Mouse (Mus musculus) left cerebral cortex, postnatal 14 days (tissue): Measurements from ENCODE around the gene Dbn1. TPM values are rescaled to one million over a fixed set of nuclear protein-coding genes. Genes with fewer than 3 reads are reported as not detected.

ENCODE experiments used
- DNase-seq, 2 experiments: peaks; one replicate each; pipeline ENCODE4 v3.0.0; 2021 to 2022; ENCODE audit warnings: low spot score in 2 of 2, mixed read lengths in 1 of 2
- intact Hi-C: fragments of 180-260 bp; cut with DNase I; formaldehyde crosslinking; loops from one replicate; pipeline ENCODE4 v1.15.1; 2025
- total RNA-seq, 2 experiments: library from RNA; stranded (reverse); gene quantifications; 2 replicates each; pipeline ENCODE4 v1.2.3; 2021

Dbn1 gene
- total RNA-seq, 2 experiments from 2014 or later, result 326 to 327 TPM

- DNase-seq, result no peak
- intact Hi-C loops, result loop anchor here (2.0 kb wide), 2 partner anchors 26 to 38 kb away; no protein-coding TSS in a partner anchor
These were observed 24.6 kb upstream of the Dbn1 start for GRCm38 (mm10) chr13:55512379-55513031.

DNA sequence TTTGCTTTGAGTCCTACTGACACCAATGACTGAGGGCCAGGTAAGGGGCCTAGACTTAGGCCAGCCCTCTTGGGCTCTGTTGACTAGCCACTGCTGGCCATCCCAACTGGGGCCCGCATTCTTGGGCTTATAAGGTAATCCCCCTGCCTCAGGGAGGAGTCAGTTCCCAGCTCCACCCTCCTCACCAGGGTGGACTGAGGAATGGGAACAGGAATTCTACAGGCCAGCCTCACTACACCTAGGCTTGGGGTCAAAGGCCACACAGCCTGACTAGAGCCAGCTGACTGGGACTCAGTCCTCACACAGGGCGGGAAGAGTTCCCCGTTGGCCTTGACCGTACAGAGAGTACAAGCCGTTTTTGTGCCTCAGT, 23.6 kb upstream of the Dbn1 start:
- intact Hi-C loops, result no loop called here
- no peak for DNase-seq

DNA sequence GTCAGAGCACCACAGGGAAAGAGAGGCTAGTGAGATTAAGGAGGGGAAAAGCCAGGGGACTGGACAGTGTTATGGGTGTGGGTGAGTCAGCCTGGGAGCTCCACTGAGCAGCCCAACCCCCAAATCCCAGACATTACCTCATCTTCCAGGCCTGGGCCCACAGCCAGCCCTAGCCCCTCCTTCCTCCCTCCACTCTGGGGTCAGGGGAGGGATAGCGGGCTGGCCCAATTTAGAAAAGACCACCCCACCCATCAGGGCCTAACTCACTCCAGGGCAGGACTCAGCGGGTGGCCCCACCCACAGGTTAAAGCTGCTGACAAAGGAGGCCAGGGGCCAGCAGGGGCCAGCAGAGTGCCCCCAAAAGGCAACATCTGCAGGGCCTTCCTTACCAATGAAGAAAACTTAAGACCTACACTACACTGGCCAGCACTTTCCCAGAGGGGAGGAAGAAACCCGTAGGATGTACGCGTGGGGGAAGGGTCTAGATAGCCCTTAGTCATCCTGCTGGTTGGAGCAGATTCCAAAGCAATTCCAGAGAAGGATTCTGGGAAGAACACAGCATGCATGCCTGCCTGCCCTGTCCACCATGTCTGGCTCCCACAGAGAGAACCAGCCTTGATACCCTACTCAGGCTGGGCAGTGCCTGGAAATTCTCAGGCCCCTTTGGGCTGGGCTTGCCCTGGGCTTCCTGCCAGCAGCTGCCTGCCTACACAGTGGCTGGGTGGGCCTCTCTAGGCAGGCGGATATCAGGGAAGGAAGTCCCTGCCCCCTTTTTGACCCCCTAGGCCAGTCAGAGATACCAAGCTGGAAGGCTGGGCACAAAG, 23.0 kb upstream of the Dbn1 start:
- intact Hi-C loops, result no loop called here

DNA sequence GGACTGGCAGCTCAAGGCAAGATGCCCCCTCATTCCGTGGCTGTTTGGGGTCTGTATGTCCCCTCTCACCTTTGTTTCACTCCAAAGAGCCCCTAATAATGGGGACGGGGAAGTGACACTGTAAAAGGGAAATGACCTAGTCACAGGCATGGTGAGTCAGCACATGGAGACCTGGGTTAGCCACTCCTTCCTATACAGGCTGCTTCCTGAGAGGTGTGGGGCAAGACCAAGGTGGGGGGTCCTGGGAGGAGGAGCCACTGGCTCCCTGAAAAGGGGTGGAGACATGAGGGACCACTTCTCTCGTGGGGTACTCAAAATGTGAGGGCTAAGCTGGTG, 22.4 kb upstream of the Dbn1 start:
- DNase-seq, result no peak
- intact Hi-C loops, result no loop called here

More for the DNA sequence above, 23.0 kb upstream of the Dbn1 start:
- DNase-seq, result no peak

- intact Hi-C loops, result no loop called here
- DNase-seq, result no peak
These were observed 20.6 kb upstream of the Dbn1 start for GRCm38 (mm10) chr13:55508531-55508930.

DNA sequence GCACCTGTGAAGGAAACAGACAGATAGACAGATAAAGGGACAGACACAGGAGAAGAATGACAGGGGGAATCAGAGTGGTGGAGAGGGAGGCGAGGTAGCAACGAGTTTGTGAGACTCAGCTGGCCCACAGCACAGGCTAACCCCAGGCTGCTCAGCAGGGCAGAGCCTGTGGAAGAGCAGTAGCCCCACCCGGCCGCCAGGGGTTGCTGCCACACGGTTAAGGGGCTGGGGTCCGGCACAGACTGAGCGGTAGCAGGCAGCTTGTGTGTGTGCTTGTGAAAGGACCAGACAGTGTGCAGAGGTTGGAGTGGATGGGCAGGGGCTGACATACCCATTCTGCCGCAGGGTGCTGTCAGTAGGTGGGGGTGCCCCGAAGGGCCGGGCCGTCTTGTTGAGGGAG, 20.0 kb upstream of the Dbn1 start:
- DNase-seq, result no peak
- intact Hi-C loops, result no loop called here

- no peak for DNase-seq
- intact Hi-C loops, result no loop called here
These were observed 18.8 kb upstream of the Dbn1 start for GRCm38 (mm10) chr13:55506697-55507096.

DNA sequence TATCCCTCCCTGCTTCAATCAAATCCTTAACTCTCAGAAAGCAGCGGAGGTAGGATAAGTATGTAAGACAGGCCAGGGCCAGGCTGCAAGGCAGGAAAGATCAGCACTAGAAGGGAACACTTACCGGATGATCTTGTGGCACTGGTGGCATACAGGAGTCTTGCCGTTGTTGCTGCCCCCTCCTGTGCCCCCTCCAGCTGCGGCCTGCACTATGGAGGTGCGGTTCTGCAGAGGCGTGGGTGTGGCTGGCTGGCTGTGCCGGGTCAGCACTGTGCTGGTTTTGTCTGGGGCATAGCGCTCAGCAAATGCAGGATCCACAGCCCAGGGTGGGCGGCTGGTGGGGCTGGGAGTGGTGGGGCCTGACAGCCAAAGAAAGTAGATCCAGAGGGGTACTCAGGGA, 17.9 kb upstream of the Dbn1 start:
- intact Hi-C loops, result no loop called here
- no peak for DNase-seq

- intact Hi-C loops, result no loop called here
These were observed 16.5 kb upstream of the Dbn1 start for GRCm38 (mm10) chr13:55504390-55504789.

GRCm38 (mm10) chr13:55502405-55502804, 14.5 kb upstream of the Dbn1 start:
- no peak for DNase-seq
- intact Hi-C loops, result no loop called here

More at GRCm38 (mm10) chr13:55504390-55504789, 16.5 kb upstream of the Dbn1 start:
- DNase-seq, result no peak

GRCm38 (mm10) chr13:55500575-55500974, 12.7 kb upstream of the Dbn1 start:
- DNase-seq, result no peak
- intact Hi-C loops, result no loop called here

DNA sequence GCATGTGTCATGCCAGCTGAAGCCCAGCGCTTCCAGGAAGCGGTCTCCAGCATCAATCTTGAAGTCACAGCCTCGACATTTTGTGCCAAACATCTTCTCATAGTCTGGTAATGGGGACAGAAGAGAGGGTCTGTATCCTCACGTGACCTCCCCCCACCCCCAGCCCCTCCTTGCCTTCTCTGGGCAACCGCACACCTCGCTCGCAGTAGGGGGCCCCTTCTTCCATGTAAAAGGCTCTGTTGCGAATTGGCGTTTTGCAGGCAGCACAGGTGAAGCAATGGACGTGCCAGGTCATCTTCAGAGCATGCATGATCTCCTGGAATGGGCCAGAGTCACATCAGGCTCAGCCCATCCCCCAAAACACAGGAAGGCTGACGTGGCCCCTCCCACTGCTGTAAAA, 11.0 kb upstream of the Dbn1 start:
- intact Hi-C loops, result no loop called here
- DNase-seq, result no peak

DNA sequence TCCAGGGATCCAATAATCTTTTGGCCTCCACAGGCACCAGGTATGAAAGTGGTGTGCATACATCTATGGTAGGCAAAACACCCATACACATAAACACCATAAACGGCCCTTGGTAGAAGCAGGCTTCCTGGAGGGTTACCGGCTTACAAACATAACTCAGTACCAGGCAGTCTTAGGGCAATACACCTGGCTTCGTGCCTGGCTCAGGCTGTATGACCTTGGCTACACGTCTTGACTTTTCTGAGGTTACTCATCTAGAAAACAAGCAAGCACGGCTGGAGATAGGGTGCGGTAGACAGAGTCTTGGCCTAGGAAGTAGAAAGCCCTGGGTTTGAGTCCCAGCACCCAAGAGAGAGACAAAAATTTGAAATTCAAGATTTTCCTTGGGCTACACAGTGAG, 8.8 kb upstream of the Dbn1 start:
- intact Hi-C loops, result no loop called here
- DNase-seq, result no peak

GRCm38 (mm10) chr13:55495702-55496101, 7.8 kb upstream of the Dbn1 start:
- no peak for DNase-seq
- intact Hi-C loops, result no loop called here

- DNase-seq, result no peak
- intact Hi-C loops, result no loop called here
These were observed 7.1 kb upstream of the Dbn1 start for GRCm38 (mm10) chr13:55494883-55495621.

- intact Hi-C loops, result no loop called here
These were observed 6.3 kb upstream of the Dbn1 start for GRCm38 (mm10) chr13:55494257-55494656.

DNA sequence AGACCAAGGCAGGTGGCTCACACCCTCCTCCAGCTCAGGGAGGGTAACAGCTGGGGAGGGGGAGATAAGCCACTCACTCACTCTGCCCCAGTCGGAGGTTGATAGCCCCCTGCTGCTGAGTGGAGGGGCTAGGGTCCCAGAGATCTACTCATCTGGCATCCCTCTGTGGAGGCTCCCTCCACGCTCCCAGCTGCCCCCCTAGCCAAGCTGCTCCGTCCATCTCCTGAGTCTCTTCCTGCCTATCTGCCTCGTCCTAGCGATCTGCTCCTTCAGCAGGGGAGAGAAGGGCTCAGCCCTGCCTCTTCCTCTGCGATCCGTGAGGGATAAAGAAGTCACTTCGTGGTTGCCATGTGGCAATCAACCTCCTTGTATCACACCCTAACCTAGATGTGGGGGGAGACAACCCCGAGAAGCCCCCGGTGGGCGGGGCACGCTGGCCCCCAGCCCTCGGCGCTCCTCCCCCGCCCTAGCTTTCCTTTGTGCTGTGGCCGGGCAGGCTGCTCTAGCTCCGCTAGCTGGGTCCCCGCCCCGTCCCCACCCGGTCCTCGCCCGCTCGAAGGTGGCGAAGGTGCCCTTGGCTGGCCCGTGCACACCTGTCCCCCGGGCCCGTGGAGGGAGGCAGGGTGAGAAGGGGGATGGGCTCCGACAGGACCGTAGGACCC, 864 bp downstream of the Dbn1 start:
- intact Hi-C loops, result loop anchor here (2.0 kb wide), 1 partner anchor 26 kb away; the partner anchor contains the start of gene Pdlim7
- no peak for DNase-seq

More at GRCm38 (mm10) chr13:55494257-55494656, 6.3 kb upstream of the Dbn1 start:
- DNase-seq, result no peak

- DNase-seq, result no peak
- intact Hi-C loops, result loop anchor here (2.0 kb wide), 1 partner anchor 27 kb away; the partner anchor contains the start of gene Pdlim7
These were observed 1.7 kb downstream of the Dbn1 start for GRCm38 (mm10) chr13:55486029-55486794.

DNA sequence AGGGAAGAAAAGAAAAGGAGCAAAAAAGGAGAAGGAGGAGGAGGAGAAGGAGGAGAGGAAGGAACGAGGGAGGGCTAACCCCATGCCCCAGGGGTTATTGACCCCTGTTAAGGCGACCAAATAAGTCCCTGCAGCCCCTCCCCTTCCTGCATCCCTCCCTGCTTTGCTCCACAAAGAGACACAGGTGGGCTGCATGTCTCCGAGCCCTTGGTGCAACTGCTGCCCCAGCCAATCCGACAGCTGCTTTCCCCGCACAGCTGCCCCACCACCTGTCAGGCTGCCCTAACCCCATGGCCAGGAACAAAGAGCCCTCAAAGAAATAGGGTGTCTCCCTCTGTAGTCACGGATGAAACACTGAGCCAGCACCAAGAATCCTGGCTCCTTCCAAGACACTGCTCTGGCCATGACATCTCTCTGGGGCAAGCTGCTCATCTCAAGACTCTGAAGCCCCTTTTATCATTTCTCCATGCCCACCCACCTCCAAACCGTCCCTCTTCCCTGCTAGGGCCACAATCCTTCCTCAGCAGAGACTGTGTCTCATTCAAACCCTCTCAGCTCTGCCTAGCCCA, 3.3 kb downstream of the Dbn1 start:
- no peak for DNase-seq

More for the DNA sequence above, 3.3 kb downstream of the Dbn1 start:
- intact Hi-C loops, result no loop called here
